Mouse (Mus musculus) lung, embryonic 15.5 days (tissue): ENCODE measurements around the gene Foxred1. TPM values are rescaled to one million over a fixed set of nuclear protein-coding genes. Genes with fewer than 3 reads are reported as not detected.

Experiments used
- ATAC-seq: fragments of 200-750 bp; cut with Nextera tagmentation; 2 replicates; pipeline ENCODE4 v1.8.0; 2017; ENCODE audit warnings: moderate number of reproducible peaks, borderline replicate concordance; ENCODE audit not compliant: low FRiP score, low TSS enrichment; ENCODE audit errors: extremely low read depth
- H3K27ac ChIP-seq: fragments of 300-500 bp; sonication (generic); 2 replicates; pipeline ENCODE4 v1.5.1; 2015; ENCODE audit warnings: moderate library complexity, mild to moderate bottlenecking, inconsistent platforms
- H3K27me3 ChIP-seq: fragments of 300-500 bp; sonication (generic); 2 replicates; pipeline ENCODE4 v1.6.1; 2015; ENCODE audit warnings: inconsistent platforms
- H3K36me3 ChIP-seq: fragments of 300-500 bp; sonication (generic); 2 replicates; pipeline ENCODE4 v1.6.1; 2015; ENCODE audit warnings: inconsistent platforms
- H3K4me1 ChIP-seq: fragments of 300-500 bp; sonication (generic); 2 replicates; pipeline ENCODE4 v1.6.1; 2015; ENCODE audit warnings: inconsistent platforms
- H3K4me2 ChIP-seq: fragments of 300-500 bp; sonication (generic); 2 replicates; pipeline ENCODE4 v1.6.1; 2015; ENCODE audit warnings: inconsistent platforms, mild to moderate bottlenecking, moderate library complexity
- H3K4me3 ChIP-seq: fragments of 300-500 bp; sonication (generic); 2 replicates; pipeline ENCODE4 v1.5.1; 2015; ENCODE audit warnings: mild to moderate bottlenecking, inconsistent platforms
- H3K9ac ChIP-seq: fragments of 300-500 bp; sonication (generic); 2 replicates; pipeline ENCODE4 v1.6.1; 2015; ENCODE audit warnings: inconsistent platforms
- H3K9me3 ChIP-seq: fragments of 300-500 bp; sonication (generic); 2 replicates; pipeline ENCODE4 v1.6.1; 2016; ENCODE audit warnings: inconsistent platforms
- WGBS: fragments of 180-500 bp; shearing (Covaris S2); methylation state at CpG from one replicate; pipeline ENCODE4 v1.1.7; 2015; 5-methylcytosine and 5-hydroxymethylcytosine counted together
- polyA plus RNA-seq: library from polyadenylated mRNA; unstranded; fragments of >200 nt; fragmentation: Nextera tagmentation; extraction: Ambion mirVana; gene quantifications from 2 replicates; pipeline ENCODE4 v1.2.1, GENCODE M21; 2015

Foxred1 gene
- polyA plus RNA-seq, 1 experiment from 2014 or later = 43.0 TPM

- 32% methylated on average over 3 of the region's 3 CpGs for WGBS
- Histone ChIP-seq H3K27ac (no peak overlapping the region), H3K4me3 (no peak overlapping the region), H3K9me3 (no peaks in the 10 kb centered on the region), H3K9ac (no peak overlapping the region), H3K4me2 (no peak overlapping the region), H3K36me3 (peaks cover 6% of the 10 kb centered on the region; the same call in 1 of the 2 replicates), H3K4me1 (no peaks in the 10 kb centered on the region), H3K27me3 (no peaks in the 10 kb centered on the region)
- ATAC-seq = no peak
These were observed 44.6 kb downstream of the Foxred1 start for GRCm38 (mm10) chr9:35166144-35166797.

- no peaks in the 10 kb centered on the region for H3K36me3 ChIP-seq
- no peak overlapping the region for H3K27ac ChIP-seq
- 73% methylated on average over 5 of the region's 5 CpGs for WGBS
- H3K4me3 ChIP-seq = no peak overlapping the region
- no peak overlapping the region for H3K9ac ChIP-seq
- no peaks in the 10 kb centered on the region for H3K27me3 ChIP-seq
- H3K4me2 ChIP-seq = no peak overlapping the region
- no peaks in the 10 kb centered on the region for H3K9me3 ChIP-seq
- H3K4me1 ChIP-seq = no peaks in the 10 kb centered on the region
- no peak for ATAC-seq
These were observed 46.5 kb downstream of the Foxred1 start for GRCm38 (mm10) chr9:35164142-35164874.

- WGBS = 86% methylated on average over 11 of the region's 11 CpGs
- H3K4me3 ChIP-seq = no peak overlapping the region
- H3K4me2 ChIP-seq = no peak overlapping the region
- no peaks in the 10 kb centered on the region for H3K9me3 ChIP-seq
- ATAC-seq = no peak
- no peaks in the 10 kb centered on the region for H3K27me3 ChIP-seq
- H3K9ac ChIP-seq = no peak overlapping the region
- H3K4me1 ChIP-seq = no peaks in the 10 kb centered on the region
- H3K27ac ChIP-seq = no peak overlapping the region
- no peaks in the 10 kb centered on the region for H3K36me3 ChIP-seq
These were observed 47.7 kb downstream of the Foxred1 start for GRCm38 (mm10) chr9:35163011-35163690.

DNA sequence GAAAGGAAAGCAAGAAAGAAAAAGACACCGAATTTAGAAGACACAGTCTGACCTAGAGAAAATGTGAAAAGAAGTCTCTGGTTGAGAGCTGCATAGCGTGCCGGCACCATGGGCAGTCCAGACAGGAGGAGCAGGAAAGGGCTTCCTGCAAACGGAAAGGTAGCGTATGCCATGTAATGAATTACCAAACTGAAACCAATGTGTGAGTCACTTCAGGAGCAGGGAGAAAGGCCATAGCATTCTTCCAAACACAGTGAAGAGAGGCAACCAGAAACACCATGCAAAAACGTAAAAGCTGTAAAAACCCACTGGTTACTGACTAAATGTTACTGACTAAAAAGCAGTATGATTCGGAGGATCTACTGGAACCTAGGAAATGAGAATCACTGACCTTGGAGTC lies 49.1 kb downstream of the Foxred1 start:
- H3K4me3 ChIP-seq = no peak overlapping the region
- 89% methylated on average over 7 of the region's 7 CpGs for WGBS
- H3K4me1 ChIP-seq = no peaks in the 10 kb centered on the region
- ATAC-seq = no peak
- H3K36me3 ChIP-seq = no peaks in the 10 kb centered on the region
- no peak overlapping the region for H3K9ac ChIP-seq
- H3K27ac ChIP-seq = no peak overlapping the region
- no peaks in the 10 kb centered on the region for H3K9me3 ChIP-seq
- H3K4me2 ChIP-seq = no peak overlapping the region
- H3K27me3 ChIP-seq = no peaks in the 10 kb centered on the region

- Histone ChIP-seq H3K9me3 (no peaks in the 10 kb centered on the region), H3K27ac (no peak overlapping the region), H3K27me3 (no peaks in the 10 kb centered on the region), H3K4me2 (no peak overlapping the region), H3K4me1 (no peaks in the 10 kb centered on the region), H3K36me3 (no peaks in the 10 kb centered on the region), H3K9ac (no peak overlapping the region), H3K4me3 (no peak overlapping the region)
- no peak for ATAC-seq
- WGBS = 83% methylated on average over 2 of the region's 2 CpGs
These were observed 50.2 kb downstream of the Foxred1 start for GRCm38 (mm10) chr9:35160662-35161061.

DNA sequence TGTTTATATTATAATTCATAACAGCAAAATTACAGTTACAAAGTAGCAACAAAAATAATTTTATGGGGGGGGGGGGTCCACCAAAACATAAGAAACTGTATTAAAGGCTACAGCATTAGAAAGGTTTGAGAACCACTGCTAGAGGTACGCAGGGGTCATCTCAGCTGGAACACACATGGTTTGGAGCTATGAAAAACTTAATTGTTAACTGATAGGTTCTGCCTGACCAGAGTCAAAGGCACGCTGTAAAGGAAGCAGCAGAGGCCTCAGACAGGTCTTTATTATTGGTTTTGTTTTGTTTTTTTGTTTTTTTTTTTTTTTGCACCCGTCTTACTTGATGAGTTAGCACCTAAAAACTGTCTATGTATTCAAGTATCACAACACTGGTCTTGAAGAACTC lies 52.4 kb downstream of the Foxred1 start:
- Histone ChIP-seq H3K9ac (no peak overlapping the region), H3K36me3 (no peaks in the 10 kb centered on the region), H3K9me3 (no peaks in the 10 kb centered on the region), H3K4me1 (no peaks in the 10 kb centered on the region), H3K27me3 (no peaks in the 10 kb centered on the region), H3K4me2 (no peak overlapping the region), H3K27ac (no peak overlapping the region), H3K4me3 (no peak overlapping the region)
- no peak for ATAC-seq
- 87% methylated on average over 3 of the region's 3 CpGs for WGBS

DNA sequence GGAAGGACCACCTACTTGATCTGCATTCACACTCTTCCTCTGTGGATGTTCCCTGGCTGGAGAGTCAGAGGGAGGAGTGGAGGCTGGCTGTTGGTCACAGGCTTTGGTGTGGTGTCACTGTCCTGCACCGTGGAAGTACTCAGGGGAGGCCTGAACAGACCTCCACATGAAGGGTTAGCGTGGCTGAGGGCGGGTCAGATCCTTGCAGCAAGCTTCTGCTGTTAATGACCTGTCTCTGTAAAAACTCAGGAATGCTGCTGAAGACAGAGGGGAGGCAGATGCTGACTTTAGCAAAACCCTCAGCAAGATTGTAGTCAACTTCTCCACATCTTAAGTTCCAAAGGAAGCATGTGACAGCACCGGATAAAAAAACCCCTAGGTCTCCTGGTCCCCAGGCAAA lies 54.0 kb downstream of the Foxred1 start:
- no peak for ATAC-seq
- H3K27ac ChIP-seq = peak overlapping the region; percentile 58
- WGBS = 67% methylated on average over 4 of the region's 4 CpGs

GRCm38 (mm10) chr9:35156002-35156710 lies 54.7 kb downstream of the Foxred1 start:
- Histone ChIP-seq H3K4me2 (no peak overlapping the region), H3K27ac (peak overlapping the region; percentile 58), H3K36me3 (no peaks in the 10 kb centered on the region), H3K4me1 (no peaks in the 10 kb centered on the region), H3K4me3 (no peak overlapping the region), H3K27me3 (no peaks in the 10 kb centered on the region), H3K9ac (no peak overlapping the region), H3K9me3 (no peaks in the 10 kb centered on the region)
- ATAC-seq = peak; percentile 76
- 80% methylated on average over 5 of the region's 5 CpGs for WGBS

More for the DNA sequence above, 54.0 kb downstream of the Foxred1 start:
- H3K27me3 ChIP-seq = no peaks in the 10 kb centered on the region
- no peaks in the 10 kb centered on the region for H3K4me1 ChIP-seq
- H3K9me3 ChIP-seq = no peaks in the 10 kb centered on the region
- no peak overlapping the region for H3K4me3 ChIP-seq
- H3K4me2 ChIP-seq = no peak overlapping the region
- no peak overlapping the region for H3K9ac ChIP-seq
- H3K36me3 ChIP-seq = no peaks in the 10 kb centered on the region

Other genes starting within 250 kb of the Foxred1 start
- 36.4 and 37.4 TPM in 2 replicates for gene St3gal4, start 91.8 kb downstream of the Foxred1 start, polyA plus RNA-seq
- 92.6 and 93.1 TPM in 2 replicates for gene Dcps, start 35.0 kb downstream of the Foxred1 start, polyA plus RNA-seq
- gene Srpr, start 10.9 kb downstream of the Foxred1 start, polyA plus RNA-seq = 113 and 118 TPM in 2 replicates
- gene Tirap, start 10.8 kb downstream of the Foxred1 start, polyA plus RNA-seq = 10.6 and 14.0 TPM in 2 replicates
- gene Fam118b, start 56.8 kb upstream of the Foxred1 start, polyA plus RNA-seq = 35.9 and 36.7 TPM in 2 replicates
- gene Rpusd4, start 56.8 kb upstream of the Foxred1 start, polyA plus RNA-seq = 24.3 and 27.7 TPM in 2 replicates
- gene Cdon, start 210.1 kb upstream of the Foxred1 start, polyA plus RNA-seq = 3.9 and 4.7 TPM in 2 replicates